Mouse (Mus musculus): ENCODE measurements around the gene Plek2. TPM values are rescaled to one million over a fixed set of nuclear protein-coding genes. Genes with fewer than 3 reads are reported as not detected.

Gene Plek2
- polyA plus RNA-seq, 1 experiment from 2014 or later: 11.3 TPM

GRCm38 (mm10) chr12:78911707-78912417 lies 5.1 kb upstream of the Plek2 start:
- Histone ChIP-seq H3K4me2 (peak overlapping the region; percentile 90), H3K9me3 (replicated peaks) (peaks cover 15% of the 10 kb centered on the region), H3K27me3 (replicated peaks) (peaks cover 38% of the 10 kb centered on the region), H3K27ac (ENCODE audit: poor library complexity, severe bottlenecking) (peak overlapping the region; percentile 66), H3K36me3 (no peaks in the 10 kb centered on the region), H3K4me3 (peak overlapping the region; percentile 54), H3K4me1 (replicated peaks) (peaks cover 22% of the 10 kb centered on the region), H3K9ac (peak overlapping the region; percentile 70)
- ATAC-seq (ENCODE audit: insufficient number of reproducible peaks, low FRiP score): peak; percentile 80
- under 1% methylated on average over 37 of the region's 37 CpGs for WGBS

- peak; percentile 89 for ATAC-seq (ENCODE audit: insufficient number of reproducible peaks, low FRiP score)
- Histone ChIP-seq H3K36me3 (no peaks in the 10 kb centered on the region), H3K9ac (peak overlapping the region; percentile 70), H3K9me3 (replicated peaks) (peaks cover 10% of the 10 kb centered on the region), H3K4me1 (replicated peaks) (peaks cover 27% of the 10 kb centered on the region), H3K4me3 (peak overlapping the region; percentile 54), H3K4me2 (peak overlapping the region; percentile 90), H3K27me3 (replicated peaks) (peaks cover 38% of the 10 kb centered on the region), H3K27ac (ENCODE audit: poor library complexity, severe bottlenecking) (peak overlapping the region; percentile 79)
- WGBS: 4% methylated on average over 16 of the region's 16 CpGs
Observed at GRCm38 (mm10) chr12:78910684-78911461, 4.1 kb upstream of the Plek2 start.

- peaks cover 32% of the 10 kb centered on the region for H3K27me3 ChIP-seq (replicated peaks)
- peaks cover 10% of the 10 kb centered on the region for H3K9me3 ChIP-seq (replicated peaks)
- no peak overlapping the region for H3K9ac ChIP-seq
- no peak for ATAC-seq (ENCODE audit: insufficient number of reproducible peaks, low FRiP score)
- H3K27ac ChIP-seq (ENCODE audit: poor library complexity, severe bottlenecking): no peak overlapping the region
- H3K4me2 ChIP-seq: no peak overlapping the region
- 75% methylated on average over 6 of the region's 6 CpGs for WGBS
- peaks cover 27% of the 10 kb centered on the region for H3K4me1 ChIP-seq (replicated peaks)
- H3K4me3 ChIP-seq: no peak overlapping the region
- H3K36me3 ChIP-seq: no peaks in the 10 kb centered on the region
Observed at GRCm38 (mm10) chr12:78908081-78908605, 1.4 kb upstream of the Plek2 start.

GRCm38 (mm10) chr12:78904499-78904898 lies 2.3 kb downstream of the Plek2 start:
- Histone ChIP-seq H3K27me3 (replicated peaks) (peaks cover 17% of the 10 kb centered on the region), H3K9me3 (replicated peaks) (peaks cover 8% of the 10 kb centered on the region), H3K4me1 (replicated peaks) (peaks cover 9% of the 10 kb centered on the region), H3K4me2 (peak overlapping the region; percentile 23), H3K4me3 (peak overlapping the region; percentile 19), H3K9ac (no peak overlapping the region), H3K27ac (ENCODE audit: poor library complexity, severe bottlenecking) (no peak overlapping the region), H3K36me3 (no peaks in the 10 kb centered on the region)
- no peak for ATAC-seq (ENCODE audit: insufficient number of reproducible peaks, low FRiP score)
- WGBS: 73% methylated on average over 6 of the region's 7 CpGs

- Histone ChIP-seq H3K9me3 (replicated peaks) (no peaks in the 10 kb centered on the region), H3K27ac (ENCODE audit: poor library complexity, severe bottlenecking) (no peak overlapping the region), H3K4me2 (no peak overlapping the region), H3K36me3 (no peaks in the 10 kb centered on the region), H3K27me3 (replicated peaks) (peaks cover 15% of the 10 kb centered on the region), H3K9ac (no peak overlapping the region), H3K4me1 (replicated peaks) (peaks cover 9% of the 10 kb centered on the region), H3K4me3 (no peak overlapping the region)
- no peak for ATAC-seq (ENCODE audit: insufficient number of reproducible peaks, low FRiP score)
- WGBS: 71% methylated on average over 4 of the region's 4 CpGs
Observed at GRCm38 (mm10) chr12:78903313-78903712, 3.5 kb downstream of the Plek2 start.

GRCm38 (mm10) chr12:78901467-78901866 lies 5.3 kb downstream of the Plek2 start:
- Histone ChIP-seq H3K4me1 (replicated peaks) (peaks cover 2% of the 10 kb centered on the region), H3K27me3 (replicated peaks) (peaks cover 7% of the 10 kb centered on the region; the same call in 1 of the 2 replicates), H3K36me3 (no peaks in the 10 kb centered on the region), H3K4me3 (no peak overlapping the region), H3K9ac (no peak overlapping the region), H3K9me3 (replicated peaks) (no peaks in the 10 kb centered on the region), H3K4me2 (no peak overlapping the region), H3K27ac (ENCODE audit: poor library complexity, severe bottlenecking) (no peak overlapping the region)
- 86% methylated on average over 5 of the region's 5 CpGs for WGBS
- no peak for ATAC-seq (ENCODE audit: insufficient number of reproducible peaks, low FRiP score)

GRCm38 (mm10) chr12:78897861-78898260 lies 8.9 kb downstream of the Plek2 start:
- Histone ChIP-seq H3K4me2 (no peak overlapping the region), H3K4me3 (no peak overlapping the region), H3K9me3 (replicated peaks) (no peaks in the 10 kb centered on the region), H3K27me3 (replicated peaks) (no peaks in the 10 kb centered on the region), H3K9ac (no peak overlapping the region), H3K36me3 (no peaks in the 10 kb centered on the region), H3K4me1 (replicated peaks) (no peaks in the 10 kb centered on the region), H3K27ac (ENCODE audit: poor library complexity, severe bottlenecking) (no peak overlapping the region)
- 79% methylated on average over 1 of the region's 1 CpGs for WGBS
- ATAC-seq (ENCODE audit: insufficient number of reproducible peaks, low FRiP score): no peak

GRCm38 (mm10) chr12:78891149-78891548 lies 15.6 kb downstream of the Plek2 start:
- Histone ChIP-seq H3K27me3 (replicated peaks) (no peaks in the 10 kb centered on the region), H3K9ac (no peak overlapping the region), H3K4me2 (no peak overlapping the region), H3K27ac (ENCODE audit: poor library complexity, severe bottlenecking) (no peak overlapping the region), H3K9me3 (replicated peaks) (peaks cover 6% of the 10 kb centered on the region), H3K4me1 (replicated peaks) (peaks cover 9% of the 10 kb centered on the region), H3K4me3 (no peak overlapping the region), H3K36me3 (peaks cover 20% of the 10 kb centered on the region)
- ATAC-seq (ENCODE audit: insufficient number of reproducible peaks, low FRiP score): no peak
- WGBS: 72% methylated on average over 2 of the region's 2 CpGs

GRCm38 (mm10) chr12:78890062-78890461 lies 16.7 kb downstream of the Plek2 start:
- Histone ChIP-seq H3K36me3 (peaks cover 29% of the 10 kb centered on the region), H3K9ac (no peak overlapping the region), H3K4me3 (no peak overlapping the region), H3K27me3 (replicated peaks) (no peaks in the 10 kb centered on the region), H3K9me3 (replicated peaks) (peaks cover 6% of the 10 kb centered on the region), H3K27ac (ENCODE audit: poor library complexity, severe bottlenecking) (no peak overlapping the region), H3K4me2 (no peak overlapping the region), H3K4me1 (replicated peaks) (peaks cover 9% of the 10 kb centered on the region)
- WGBS: 60% methylated on average over 1 of the region's 1 CpGs
- ATAC-seq (ENCODE audit: insufficient number of reproducible peaks, low FRiP score): no peak

GRCm38 (mm10) chr12:78874581-78874980 lies 32.2 kb downstream of the Plek2 start:
- H3K27me3 ChIP-seq (replicated peaks): no peaks in the 10 kb centered on the region
- H3K36me3 ChIP-seq: peaks cover 51% of the 10 kb centered on the region
- no peak overlapping the region for H3K4me3 ChIP-seq
- no peaks in the 10 kb centered on the region for H3K4me1 ChIP-seq (replicated peaks)
- WGBS: 97% methylated on average over 3 of the region's 3 CpGs
- no peak overlapping the region for H3K27ac ChIP-seq (ENCODE audit: poor library complexity, severe bottlenecking)
- H3K4me2 ChIP-seq: no peak overlapping the region
- H3K9me3 ChIP-seq (replicated peaks): no peaks in the 10 kb centered on the region
- H3K9ac ChIP-seq: no peak overlapping the region
- ATAC-seq (ENCODE audit: insufficient number of reproducible peaks, low FRiP score): no peak

GRCm38 (mm10) chr12:78868115-78868514 lies 38.6 kb downstream of the Plek2 start:
- ATAC-seq (ENCODE audit: insufficient number of reproducible peaks, low FRiP score): no peak
- H3K9me3 ChIP-seq (replicated peaks): no peaks in the 10 kb centered on the region
- no peak overlapping the region for H3K4me2 ChIP-seq
- H3K4me3 ChIP-seq: no peak overlapping the region
- WGBS: 91% methylated on average over 1 of the region's 1 CpGs
- H3K4me1 ChIP-seq (replicated peaks): peaks cover 2% of the 10 kb centered on the region; the same call in 1 of the 2 replicates
- H3K9ac ChIP-seq: no peak overlapping the region
- H3K27ac ChIP-seq (ENCODE audit: poor library complexity, severe bottlenecking): no peak overlapping the region
- H3K27me3 ChIP-seq (replicated peaks): no peaks in the 10 kb centered on the region
- H3K36me3 ChIP-seq: peaks cover 44% of the 10 kb centered on the region
